Mouse (Mus musculus) sigmoid colon, adult 10 weeks (tissue): Measurements from ENCODE around the gene Tpmt. TPM values are rescaled to one million over a fixed set of nuclear protein-coding genes. Genes with fewer than 3 reads are reported as not detected.

Experiments used
- polyA plus RNA-seq: library from polyadenylated mRNA; stranded (reverse); fragments of 350-450 nt; fragmentation: Illumina TruSeq; extraction: RNeasy Lipid Tissue Mini Kit (QIAGEN cat#74804); gene quantifications from one replicate; pipeline ENCODE4 v1.2.3, GENCODE M21; 2014; ENCODE audit warnings: low read depth, low replicate concordance

The Tpmt gene
- polyA plus RNA-seq: 44.4 TPM

GRCm38 (mm10) chr13:47044617-47044947 is at the start of gene Tpmt:
Gene Tpmt (minus strand): TSS chr13:47044737.

GRCm38 (mm10) chr13:47043030-47043680 is 1.4 kb downstream of the Tpmt start, which contains the start of gene Kdm1b:
Gene Kdm1b (plus strand): TSS chr13:47043499.

DNA sequence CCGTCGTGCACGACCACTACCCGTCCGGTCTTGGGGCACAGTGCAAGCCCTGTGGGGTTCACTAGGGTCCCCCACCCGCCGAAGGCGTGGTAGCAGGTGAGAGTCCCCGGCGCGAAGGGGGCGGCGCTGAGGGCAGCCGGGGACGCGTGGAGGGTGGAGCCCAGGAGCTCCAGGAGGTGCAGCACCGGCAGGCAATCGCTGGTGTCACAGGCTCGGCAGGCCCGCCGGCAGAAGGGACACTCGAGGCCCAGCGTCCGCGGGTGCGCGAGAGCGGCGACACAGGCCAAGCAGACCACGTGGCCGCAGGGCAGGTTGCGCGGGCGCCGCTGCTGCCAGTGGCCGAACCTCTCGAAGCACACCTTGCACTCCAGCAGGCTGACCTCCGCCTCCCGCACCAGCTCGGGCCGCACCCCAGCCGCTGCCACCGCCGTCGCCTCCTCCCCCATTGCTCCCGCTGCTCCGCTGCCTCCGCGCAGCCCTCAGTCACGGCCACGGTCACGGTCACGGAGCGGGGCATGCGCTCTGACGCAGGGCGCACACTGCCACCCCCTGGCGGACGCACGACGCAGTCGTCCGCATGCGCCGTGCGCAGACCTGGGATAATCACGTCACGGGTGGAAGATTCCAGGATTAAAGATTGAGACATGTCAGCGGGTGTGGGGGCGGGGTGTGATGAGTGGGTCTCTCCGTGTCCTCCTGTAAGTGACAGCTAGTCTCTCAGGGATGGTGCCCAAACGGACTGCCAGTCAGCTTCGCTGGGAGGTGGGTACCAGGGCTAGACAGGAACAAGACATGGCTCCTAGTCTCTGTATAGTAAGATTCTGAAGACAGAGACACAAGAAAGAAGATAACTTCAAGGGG is 30.0 kb downstream of the Tpmt start, which contains the start of gene Nhlrc1:
Gene Nhlrc1 (minus strand): TSS at position 517 of the 861 bp plus-strand sequence.

Other genes with a start within 250 kb of the Tpmt start
- gene Kif13a, start 114.9 kb downstream of the Tpmt start, polyA plus RNA-seq: 38.2 TPM
- gene Nhlrc1, start 29.9 kb downstream of the Tpmt start, polyA plus RNA-seq: 7.5 TPM
- gene Kdm1b, start 1.2 kb downstream of the Tpmt start, polyA plus RNA-seq: 117 TPM
- 406 TPM for gene Dek, start 61.5 kb upstream of the Tpmt start, polyA plus RNA-seq
- gene Rnf144b, start 77.9 kb upstream of the Tpmt start, polyA plus RNA-seq: 5.8 TPM